Mouse (Mus musculus) lung, postnatal 0 days (tissue): ENCODE data around the gene Senp6.

ENCODE experiments used
- CTCF ChIP-seq: IDR thresholded peaks from 2 replicates; pipeline ENCODE4 v1.5.1; 2016; ENCODE audit warnings: antibody characterized with exemption, mild to moderate bottlenecking
- EP300 ChIP-seq: IDR thresholded peaks from 2 replicates; pipeline ENCODE4 v1.6.1; 2016; ENCODE audit warnings: antibody characterized with exemption, mild to moderate bottlenecking, control low read depth

DNA sequence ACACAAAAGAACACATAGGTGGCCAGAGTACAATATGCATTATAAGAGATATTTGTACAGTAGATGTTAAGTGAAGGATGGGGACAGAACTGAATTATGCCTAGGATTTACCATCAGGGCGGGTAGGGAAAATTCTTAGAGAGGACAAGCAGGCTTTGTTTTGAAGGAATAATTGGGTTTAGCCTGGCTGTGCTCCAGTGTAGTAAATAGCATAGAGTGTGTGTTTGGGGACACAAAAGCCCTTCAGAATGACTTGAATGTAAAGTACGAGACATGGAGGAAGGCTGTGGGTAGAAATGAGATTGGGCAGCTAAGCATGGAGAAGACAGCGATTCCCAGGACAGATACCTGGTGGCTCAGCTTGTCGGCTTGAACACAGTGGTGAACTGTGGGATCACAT lies 94.7 kb downstream of the Senp6 start:
- TF ChIP-seq CTCF (no peak), EP300 (no peak)
